Mouse (Mus musculus) MN1 (cell line): ENCODE results near the gene Alg9.

ENCODE experiments used
- DNase-seq: peaks from one replicate; pipeline ENCODE4 v3.0.0-alpha.2; 2016; ENCODE audit warnings: low spot score

The Alg9 gene

GRCm38 (mm10) chr9:50774991-50775612, at the start of gene Alg9, which contains the start of gene 1110032A03Rik:
TSS of gene Alg9 (plus strand) at chr9:50775019.
TSS of gene 1110032A03Rik (minus strand) at chr9:50775520.
- DNase-seq = peak; percentile 79

- no peak for DNase-seq
Measured at GRCm38 (mm10) chr9:50725921-50726590, 48.8 kb upstream of the Alg9 start.

- peak; percentile 56 for DNase-seq
Measured at GRCm38 (mm10) chr9:50727171-50727924, 47.5 kb upstream of the Alg9 start.

- DNase-seq = peak; percentile 84
Measured at GRCm38 (mm10) chr9:50727925-50728651, 46.7 kb upstream of the Alg9 start.

- DNase-seq = no peak
Measured at GRCm38 (mm10) chr9:50729600-50729999, 45.2 kb upstream of the Alg9 start.

- no peak for DNase-seq
Measured at GRCm38 (mm10) chr9:50732560-50732959, 42.3 kb upstream of the Alg9 start.

- DNase-seq = peak; percentile 72
Measured at GRCm38 (mm10) chr9:50734989-50735388, 39.8 kb upstream of the Alg9 start.

- peak; percentile 89 for DNase-seq
Measured at GRCm38 (mm10) chr9:50738914-50739870, 35.6 kb upstream of the Alg9 start, which contains the start of gene Dixdc1. TSS of gene Dixdc1 (minus strand) at chr9:50739517.

GRCm38 (mm10) chr9:50740867-50741784, 33.7 kb upstream of the Alg9 start:
- DNase-seq = no peak

- DNase-seq = no peak
Measured at GRCm38 (mm10) chr9:50742261-50742660, 32.6 kb upstream of the Alg9 start.

- DNase-seq = no peak
Measured at GRCm38 (mm10) chr9:50742744-50743143, 32.1 kb upstream of the Alg9 start.

- no peak for DNase-seq
Measured at GRCm38 (mm10) chr9:50745806-50746205, 29.0 kb upstream of the Alg9 start.

GRCm38 (mm10) chr9:50746214-50746677, 28.6 kb upstream of the Alg9 start, which contains the start of gene 2310030G06Rik:
TSS of gene 2310030G06Rik (minus strand) at chr9:50746536.
- peak; percentile 53 for DNase-seq

GRCm38 (mm10) chr9:50750706-50751105, 24.1 kb upstream of the Alg9 start:
- DNase-seq = no peak

GRCm38 (mm10) chr9:50751323-50751722, 23.5 kb upstream of the Alg9 start, which contains the start of gene Cryab:
TSS of gene Cryab (plus strand) at chr9:50751325.
- DNase-seq = peak; percentile 15

GRCm38 (mm10) chr9:50752054-50752602, 22.7 kb upstream of the Alg9 start, which contains the start of gene Hspb2:
TSS of gene Hspb2 (minus strand) at chr9:50752354.
- DNase-seq = no peak

- peak; percentile 28 for DNase-seq
Measured at GRCm38 (mm10) chr9:50752784-50753615, 21.8 kb upstream of the Alg9 start.

GRCm38 (mm10) chr9:50753947-50754346, 20.9 kb upstream of the Alg9 start:
- no peak for DNase-seq
